Mouse (Mus musculus) erythroid progenitor cell, adult 5-6 weeks (primary cell): Measurements from ENCODE around the gene Inf2. TPM values are rescaled to one million over a fixed set of nuclear protein-coding genes. Genes with fewer than 3 reads are reported as not detected.

Source experiments
- ATAC-seq: replicated peaks from 2 replicates; pipeline ENCODE4 v1.8.0; 2016; ENCODE audit warnings: moderate number of reproducible peaks, mild to moderate bottlenecking, moderate TSS enrichment, inconsistent platforms; ENCODE audit not compliant: poor library complexity, low FRiP score, severe bottlenecking
- total RNA-seq, 2 experiments: library from RNA; stranded (forward) in 1 of 2; stranded (reverse) in 1 of 2; fragments of 150-400 nt in 1 of 2; fragments of 186-747, 209-891 nt in 1 of 2; gene quantifications; 2 replicates each; pipeline versions ENCODE4 v1.2.3 to v1.2.4; 2015 to 2017; ENCODE audit warnings: low replicate concordance in 2 of 2

Gene Inf2
- total RNA-seq (2015; ENCODE audit: low replicate concordance) (2.1 and 2.2 TPM in 2 replicates), total RNA-seq (2017; ENCODE audit: low replicate concordance) (1.0 and 1.5 TPM in 2 replicates)

DNA sequence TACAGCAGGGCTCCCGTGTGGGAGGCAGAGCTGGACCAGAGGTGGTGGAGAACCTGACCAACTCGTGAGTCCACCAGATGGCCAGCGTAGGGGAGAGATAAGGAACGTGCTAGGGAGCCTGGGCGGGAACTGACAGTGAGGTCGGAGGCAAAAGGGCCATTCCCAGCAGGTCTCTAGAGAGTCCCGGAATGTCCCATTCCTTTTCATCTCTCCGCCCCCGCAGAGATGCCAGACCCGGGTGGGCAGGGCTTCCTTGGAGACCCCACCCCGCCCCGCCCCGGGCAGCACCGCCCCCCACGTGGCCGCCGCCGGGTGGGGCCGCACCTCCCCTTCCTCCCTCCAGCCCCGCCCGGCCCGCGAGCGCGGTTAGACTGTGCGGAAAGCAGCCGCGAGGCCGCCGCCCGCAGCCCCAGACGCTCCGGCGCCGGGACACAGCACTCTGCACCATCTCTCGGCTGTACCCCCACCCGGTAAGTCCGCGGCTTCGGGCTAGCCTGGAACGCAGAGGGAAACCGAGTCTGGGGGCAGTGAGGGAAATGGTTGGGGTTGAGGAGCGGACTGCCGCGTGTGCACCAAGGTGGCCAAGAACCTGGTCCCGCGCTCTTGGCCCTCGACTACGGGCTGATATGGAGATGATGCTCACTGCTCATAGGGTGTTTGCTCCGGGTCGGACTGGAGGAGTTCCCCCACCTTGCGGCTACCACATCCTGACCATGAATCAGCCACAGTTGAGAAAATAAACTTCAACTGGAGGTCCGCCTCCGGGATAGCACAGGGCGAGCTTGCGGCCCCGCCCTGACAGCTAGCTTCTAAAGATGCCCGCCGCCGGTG is at the start of gene Inf2:
Inf2 (plus strand) TSS at position 359 of the 831 bp plus-strand sequence.
- ATAC-seq = peak; percentile 43; the same call in 1 of the 2 replicates

DNA sequence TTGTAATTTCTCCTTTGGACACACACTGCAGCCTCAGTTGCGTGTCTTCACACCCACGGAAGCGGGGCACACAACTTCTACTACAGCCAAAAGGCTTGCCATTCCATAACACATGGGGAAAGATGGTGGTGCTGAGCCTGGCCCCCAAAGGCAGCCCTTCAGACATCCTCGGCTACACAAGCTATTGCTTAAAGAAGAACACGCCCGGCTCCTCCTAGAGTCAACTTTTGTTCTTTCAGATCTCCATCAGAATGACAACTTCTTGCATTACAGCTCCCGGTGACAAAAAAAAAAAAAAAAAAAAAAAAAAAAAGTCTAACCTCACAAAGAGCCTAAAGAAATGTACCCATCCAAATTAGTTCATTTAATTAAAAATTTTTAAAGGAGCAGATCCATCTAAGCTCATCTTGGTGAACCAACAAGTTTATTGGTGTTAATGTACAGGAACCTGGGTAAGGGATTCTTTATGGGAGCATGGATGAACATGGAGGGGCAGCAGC is 49.1 kb upstream of the Inf2 start:
- ATAC-seq = no peak

DNA sequence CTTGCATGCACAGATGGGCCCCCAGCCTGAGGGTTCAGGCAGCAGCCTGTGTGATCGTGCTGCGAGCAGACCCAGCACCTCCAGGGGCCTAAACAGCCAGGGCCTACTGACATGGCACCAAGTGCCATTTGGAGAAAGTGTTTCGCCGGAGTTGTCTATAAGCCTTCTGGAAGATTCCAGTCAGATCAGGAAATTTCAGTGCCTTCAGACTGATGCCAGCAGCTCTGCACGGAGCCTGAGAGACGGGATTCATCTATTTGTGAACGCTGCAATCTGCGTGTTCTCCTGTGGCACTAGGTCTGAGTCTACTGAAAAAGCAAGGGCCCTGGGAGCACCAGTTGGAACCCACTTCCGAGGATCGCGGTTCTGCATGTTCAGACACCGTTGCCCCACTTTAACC is 48.3 kb upstream of the Inf2 start:
- ATAC-seq = no peak

DNA sequence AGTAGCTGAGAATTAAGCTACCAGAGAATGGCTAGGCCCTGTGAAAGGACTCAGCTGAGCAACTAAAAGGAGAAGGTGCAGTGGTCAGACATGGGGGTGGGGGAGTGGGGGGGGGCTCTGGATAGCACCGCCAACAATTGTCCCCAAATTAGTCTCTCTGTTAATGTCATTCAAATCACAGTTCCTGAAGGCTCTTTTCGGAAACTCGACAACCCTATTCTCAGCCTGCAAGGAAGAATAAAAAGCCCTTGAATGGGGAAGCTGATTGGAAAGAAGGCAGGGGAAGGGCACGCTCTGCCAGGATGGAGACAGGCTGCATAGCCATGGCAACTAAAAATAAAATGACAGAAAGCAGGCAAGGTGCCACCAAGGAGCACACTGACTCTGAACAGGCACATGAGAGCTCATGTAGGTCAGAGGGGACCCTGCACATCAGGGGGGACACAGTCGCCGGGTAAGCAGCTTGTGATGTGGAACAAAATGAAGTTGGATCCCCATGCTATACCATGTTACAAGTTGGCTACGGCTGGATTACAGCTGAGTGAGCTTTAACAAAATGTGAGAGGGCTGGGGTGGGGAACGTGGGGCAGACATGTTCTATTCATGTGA is 47.0 kb upstream of the Inf2 start:
- no peak for ATAC-seq

DNA sequence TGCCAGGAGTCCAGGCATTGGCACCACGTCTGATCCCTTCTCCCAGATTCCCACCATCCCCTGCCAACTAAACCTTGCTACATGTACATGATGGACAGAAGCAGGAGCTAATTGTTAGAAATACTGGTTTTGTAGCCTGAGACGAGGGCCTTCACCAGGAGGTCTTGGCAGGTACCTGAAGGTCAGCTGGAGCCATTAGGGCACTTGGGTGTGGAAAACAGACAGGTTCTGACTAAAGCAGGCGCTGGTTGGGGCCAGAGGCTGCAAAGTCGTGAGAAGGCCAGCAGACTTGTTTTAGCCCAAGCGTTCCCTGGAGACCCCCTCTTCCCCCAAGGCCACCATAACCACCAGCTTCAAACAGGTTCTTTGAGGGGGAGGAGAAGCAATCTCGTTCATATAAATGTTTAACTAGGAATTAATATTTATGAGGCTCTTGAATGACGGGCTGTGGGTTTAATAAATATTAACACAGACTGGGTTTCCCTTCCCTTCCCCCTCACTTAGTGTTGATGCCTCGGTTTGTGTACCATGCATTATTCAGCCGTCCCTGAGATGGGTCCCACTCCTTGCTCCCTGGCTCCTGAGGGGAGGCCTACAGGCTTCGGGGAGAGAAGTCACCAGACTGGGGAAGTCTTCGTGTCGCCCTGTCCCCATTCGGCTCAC is 46.2 kb upstream of the Inf2 start:
- ATAC-seq = no peak

DNA sequence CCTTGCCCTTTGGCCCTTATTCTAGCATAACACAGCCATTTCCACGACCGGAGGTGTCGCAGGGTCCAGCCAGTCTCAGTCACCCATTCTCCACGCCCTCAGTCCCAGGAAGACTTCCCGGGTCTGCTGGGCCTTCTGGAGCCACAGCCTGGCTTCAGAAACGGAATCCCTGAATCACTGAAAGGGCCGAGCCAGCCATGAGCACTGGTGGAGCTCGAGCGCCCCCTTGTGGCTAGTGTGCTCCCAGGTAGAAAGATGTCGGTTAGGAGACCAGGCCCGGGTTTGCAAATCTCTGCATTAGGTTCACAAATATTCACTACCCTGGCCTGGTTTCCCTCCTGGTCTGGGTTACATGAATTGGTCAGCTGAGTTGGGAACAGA is 45.7 kb upstream of the Inf2 start:
- 0 out of 2 replicates have a peak, but pooled peaks have one; percentile 41 for ATAC-seq

DNA sequence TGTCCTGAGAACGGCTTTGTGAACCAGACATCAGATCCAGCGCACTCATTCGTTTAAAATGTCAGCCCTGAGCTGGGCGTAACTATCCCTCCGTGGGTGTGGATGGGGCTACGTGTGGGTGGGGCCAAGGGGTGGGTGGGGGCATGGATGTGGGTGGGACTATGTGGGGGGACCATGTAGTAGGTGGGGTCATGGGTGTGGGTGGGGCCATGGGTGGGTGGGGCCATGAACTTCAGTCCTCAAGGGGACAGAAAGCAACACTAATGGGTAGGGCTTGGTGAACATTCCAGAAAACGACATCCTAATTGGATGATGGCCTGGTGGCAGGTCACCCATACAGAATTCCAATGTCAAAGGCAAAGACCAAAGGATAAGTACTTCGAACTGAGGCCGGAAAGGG is 44.6 kb upstream of the Inf2 start:
- no peak for ATAC-seq

DNA sequence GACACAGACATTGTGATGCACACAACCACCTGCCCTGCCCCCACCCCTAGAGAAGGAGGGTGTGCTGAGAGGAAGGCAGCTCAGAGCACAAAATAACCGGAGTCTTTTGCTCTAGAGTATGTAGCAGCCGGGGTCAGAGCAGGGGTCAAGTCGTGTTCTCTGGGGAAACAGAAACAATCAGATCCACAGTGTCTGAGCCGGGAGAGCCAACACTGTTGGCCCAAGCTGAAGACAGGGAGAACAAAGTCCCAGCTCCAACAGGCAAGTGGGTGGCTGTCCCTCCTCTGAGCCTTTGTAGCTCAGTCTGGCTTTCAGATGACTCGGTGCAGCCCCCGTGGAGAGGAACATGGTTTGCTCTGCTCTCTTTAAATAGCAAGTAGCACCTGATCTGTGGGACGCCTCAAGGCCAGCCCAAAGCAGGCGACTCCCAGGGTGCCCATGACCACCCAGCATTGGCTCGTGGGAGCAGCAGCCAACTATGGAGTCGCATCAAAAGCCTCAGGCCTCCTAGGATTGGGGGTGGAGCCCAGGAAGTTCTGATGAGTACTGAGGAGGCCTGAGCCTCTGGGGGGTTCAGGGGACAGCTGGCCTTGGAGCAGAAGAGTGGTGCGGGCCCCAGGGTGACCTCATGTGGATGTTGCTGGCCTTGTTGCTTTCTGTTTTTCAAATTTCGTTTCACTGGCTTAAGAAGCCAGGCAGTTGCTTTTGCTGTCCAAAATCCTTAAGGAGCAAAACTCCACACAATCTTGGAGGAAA is 43.5 kb upstream of the Inf2 start:
- no peak for ATAC-seq

DNA sequence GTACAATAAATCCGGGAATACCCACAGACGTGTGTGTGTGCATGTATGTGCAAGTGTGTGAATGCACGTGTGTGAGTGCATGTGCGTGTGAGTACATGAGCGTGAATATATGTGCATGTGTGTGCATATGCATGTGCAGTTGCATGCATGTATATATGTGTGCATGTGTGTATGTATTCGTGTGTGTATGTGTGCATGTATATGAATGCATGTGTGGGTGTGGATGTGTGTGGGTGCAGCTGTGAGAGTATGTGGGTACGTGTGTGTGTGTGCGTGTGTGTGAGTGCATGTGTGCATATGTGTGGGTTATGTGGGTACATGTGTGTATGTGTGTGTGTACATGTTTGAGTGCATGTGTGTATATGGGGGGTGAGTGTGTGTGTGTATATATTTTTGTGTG is 42.5 kb upstream of the Inf2 start:
- ATAC-seq = no peak

DNA sequence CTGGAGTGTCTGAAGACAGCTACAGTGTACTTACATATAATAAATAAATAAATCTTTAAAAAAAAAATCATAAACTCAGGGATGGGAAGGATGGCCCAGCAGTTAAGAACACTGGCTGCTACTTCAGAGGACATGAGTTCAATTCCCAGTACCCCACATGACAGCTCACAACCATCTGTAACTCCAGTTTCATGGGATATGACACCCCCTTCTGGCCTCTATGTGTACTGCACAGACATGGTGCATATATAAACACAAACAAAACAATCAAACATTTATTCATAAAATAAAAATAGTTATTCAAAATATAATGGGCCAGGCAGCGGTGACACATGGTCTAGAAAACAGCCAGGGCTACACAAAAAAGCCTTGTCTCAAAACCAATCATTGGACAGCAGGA is 39.3 kb upstream of the Inf2 start:
- ATAC-seq = no peak

DNA sequence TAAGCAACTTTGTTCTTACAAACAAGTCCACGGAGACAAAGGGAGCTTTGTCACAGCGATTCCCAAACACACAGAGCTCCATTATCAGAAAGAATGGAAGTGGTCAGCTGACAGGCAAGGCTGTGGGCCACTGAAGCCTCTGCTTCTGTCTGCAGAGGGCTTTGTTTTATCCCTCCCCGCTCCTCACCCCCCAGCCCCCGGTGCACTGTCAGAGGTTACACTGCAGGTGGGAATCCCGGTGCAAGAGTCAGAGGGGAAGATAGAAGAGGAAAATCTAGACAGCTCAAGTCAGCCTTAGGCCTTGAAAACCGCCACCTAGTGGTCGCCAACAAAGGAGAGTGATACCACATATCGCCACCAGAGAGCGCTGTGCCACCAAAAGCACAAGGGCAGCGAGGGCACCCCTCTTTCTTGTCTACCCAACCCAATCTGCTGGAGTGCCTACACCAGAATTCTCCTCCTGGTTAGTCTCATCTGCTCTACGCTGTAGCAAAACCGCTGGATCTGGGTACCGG is 36.7 kb upstream of the Inf2 start:
- 0 out of 2 replicates have a peak, but pooled peaks have one; percentile 36 for ATAC-seq

DNA sequence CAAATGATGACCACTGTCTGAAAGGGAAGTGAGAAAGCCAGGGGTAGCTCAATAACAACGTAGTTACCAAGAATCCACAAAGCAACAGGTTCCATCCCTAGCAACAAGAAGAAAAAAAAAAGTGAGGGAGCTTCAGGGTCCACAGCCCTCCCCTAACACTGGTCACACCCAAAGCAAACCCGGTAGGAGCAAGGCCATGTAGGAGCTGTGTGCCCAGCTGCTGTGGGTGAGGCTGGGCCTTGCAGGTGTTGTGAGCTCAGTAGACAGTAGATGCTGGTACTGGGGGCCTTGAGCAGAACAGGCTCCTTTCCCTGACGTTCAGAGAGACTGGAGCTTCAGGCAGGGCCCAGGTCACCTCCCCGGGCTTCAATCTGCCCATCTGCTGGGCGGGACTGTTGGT is 36.1 kb upstream of the Inf2 start:
- ATAC-seq = no peak

DNA sequence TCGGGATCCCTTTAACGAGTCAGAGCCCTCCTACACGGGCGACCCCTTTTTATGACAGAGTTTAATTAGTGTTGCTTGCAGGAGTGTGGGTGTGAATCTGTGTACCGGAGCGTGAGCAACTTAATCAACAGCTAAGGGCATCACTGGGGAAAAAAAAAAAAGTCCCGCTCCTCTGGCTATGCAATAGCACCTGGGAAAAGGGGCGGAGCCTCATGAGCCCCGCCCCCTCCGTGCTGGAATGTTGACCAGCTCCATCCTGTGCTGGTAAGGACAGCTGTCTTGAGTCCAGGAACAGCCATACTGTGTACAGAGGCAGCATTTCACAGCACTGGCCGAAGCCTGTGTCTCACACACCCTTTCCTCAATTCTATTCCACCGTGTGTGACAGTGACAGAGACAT is 33.7 kb upstream of the Inf2 start:
- no peak for ATAC-seq

DNA sequence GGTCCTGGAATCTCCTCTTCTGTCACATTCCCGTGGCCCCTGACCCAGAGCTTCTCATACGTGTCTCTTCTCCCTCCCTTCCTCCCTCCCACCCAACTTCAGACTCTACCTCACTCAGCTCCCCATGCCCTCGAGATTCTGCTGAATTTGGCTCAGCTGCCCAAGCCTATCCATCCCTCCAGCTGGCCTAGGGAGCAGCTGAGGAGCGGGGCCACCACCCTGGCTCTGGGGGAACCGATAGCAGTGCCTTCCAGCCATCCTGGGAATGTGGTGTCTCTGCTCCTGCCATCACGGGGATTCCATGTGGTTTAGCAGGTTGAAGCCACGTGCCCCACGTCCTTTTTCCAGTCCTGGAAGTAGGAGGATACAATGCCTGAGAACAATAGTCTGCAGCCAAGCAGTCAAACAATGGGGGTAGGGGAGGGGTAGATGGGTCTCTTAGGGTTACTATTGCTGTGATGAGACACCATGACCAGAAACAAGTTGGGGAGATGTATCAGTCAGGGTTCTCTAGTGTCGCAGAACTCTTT is 32.0 kb upstream of the Inf2 start:
- ATAC-seq = no peak

DNA sequence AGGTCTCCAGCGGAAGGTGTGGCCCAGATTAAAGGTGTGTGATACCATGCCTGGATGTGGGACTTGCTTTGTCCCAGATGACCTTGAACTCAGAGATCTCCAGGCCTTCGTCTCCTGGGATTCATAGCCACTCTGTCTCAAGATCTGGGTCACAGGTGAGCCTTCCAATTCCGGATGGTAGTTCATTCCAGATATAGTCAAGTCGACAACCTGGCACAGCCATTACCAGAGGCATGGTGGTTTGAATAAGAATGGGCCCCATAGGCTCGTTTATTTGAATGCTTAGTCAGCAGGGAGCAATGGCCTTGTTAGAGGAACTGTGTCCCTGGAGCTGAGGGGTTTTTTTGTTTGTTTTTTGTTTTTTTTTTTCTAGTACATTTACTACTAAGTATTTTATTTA is 31.4 kb upstream of the Inf2 start:
- no peak for ATAC-seq

DNA sequence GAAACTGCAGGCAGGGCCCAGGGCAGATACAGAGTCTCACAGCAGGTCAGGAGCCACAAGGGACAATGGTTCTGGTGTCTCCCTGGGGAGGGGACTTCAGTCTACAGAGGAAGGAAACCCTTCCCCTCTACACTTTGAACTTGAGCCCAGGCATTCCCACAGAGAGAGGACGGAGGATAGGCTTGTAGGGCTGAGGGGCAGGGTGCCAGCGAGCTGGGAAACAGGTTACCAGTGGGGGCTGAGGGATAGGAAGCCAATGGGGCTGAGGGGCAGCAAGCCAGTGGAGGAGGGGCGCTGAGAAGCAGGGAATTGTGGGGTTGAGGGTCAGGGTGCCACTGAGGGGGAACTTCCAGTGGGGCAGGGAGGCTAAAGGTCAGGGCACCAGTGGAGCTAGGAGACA is 29.4 kb upstream of the Inf2 start:
- no peak; the same call in 1 of the 2 replicates for ATAC-seq

DNA sequence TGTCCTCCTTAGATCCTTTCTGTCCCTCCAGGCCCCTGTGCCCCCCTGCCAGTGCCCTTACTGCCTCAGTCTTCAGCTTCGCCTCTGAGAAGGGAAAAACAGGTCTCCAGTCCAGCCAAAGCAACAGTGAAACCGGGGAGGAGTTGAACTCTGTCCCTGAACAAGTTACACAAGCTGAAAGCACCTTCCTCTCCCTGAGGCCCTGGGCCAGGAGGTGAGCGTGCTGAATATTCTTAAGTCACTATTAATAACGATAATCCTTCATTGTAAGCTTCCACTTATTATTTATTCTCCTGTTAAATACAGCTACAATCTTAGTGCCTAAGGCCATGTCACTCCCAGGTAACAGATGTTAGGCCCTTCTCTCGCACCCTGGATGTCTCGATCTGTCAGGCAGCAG is 28.9 kb upstream of the Inf2 start:
- ATAC-seq = no peak

DNA sequence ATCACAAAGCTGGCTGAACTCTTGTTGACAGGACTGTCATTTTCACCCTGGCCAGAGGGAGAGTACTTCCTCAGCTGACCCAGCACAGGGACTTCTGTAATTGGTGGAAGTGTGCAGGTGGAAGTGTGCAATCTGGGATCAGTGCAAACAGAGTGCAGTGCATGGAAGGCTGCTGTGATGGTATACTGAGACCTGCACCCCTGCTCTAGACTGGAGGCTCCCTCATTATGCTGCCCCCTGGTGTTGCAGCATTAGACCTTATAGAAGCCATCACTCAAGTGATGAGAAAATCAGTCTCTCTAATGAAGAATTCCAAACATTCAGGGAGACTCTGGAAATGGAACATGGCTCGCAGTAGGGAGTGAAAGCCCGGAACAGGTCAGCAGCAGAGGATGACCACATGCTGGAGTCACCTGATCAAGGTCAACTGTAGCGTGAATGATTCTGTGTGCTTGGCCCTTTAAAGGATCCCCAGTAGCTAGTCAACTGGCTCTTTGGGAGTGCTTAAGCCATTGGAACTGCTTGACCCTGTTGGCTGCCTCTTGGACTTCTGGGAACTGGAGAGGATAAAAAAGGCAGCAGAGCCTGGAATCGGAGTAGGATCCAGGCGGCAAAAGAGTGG is 28.3 kb upstream of the Inf2 start:
- ATAC-seq = no peak

DNA sequence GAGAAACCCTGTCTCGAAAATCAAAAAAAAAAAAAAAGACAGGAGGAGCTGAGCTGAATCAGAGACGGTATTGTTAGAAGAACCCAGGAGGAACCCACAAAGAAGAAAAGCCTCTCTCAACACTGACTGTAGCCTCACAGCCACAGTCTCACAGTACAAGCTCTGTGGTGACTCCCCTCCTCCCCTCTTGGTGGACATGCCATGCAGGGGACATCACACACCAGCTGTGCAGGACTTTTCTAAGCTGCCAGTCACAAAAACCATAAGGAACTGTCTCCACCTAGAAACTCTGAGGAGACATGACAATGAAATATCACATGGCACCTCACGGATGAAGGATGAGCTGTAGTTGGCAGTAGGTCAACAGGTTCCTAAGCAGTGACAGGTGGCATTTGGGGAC is 27.4 kb upstream of the Inf2 start:
- no peak for ATAC-seq
